Mouse (Mus musculus) CH12.LX (cell line): ENCODE results near the gene Pcsk1n. TPM values are rescaled to one million over a fixed set of nuclear protein-coding genes. Genes with fewer than 3 reads are reported as not detected.

Source experiments
- DNase-seq: peaks from one replicate; pipeline ENCODE4 v3.0.0-alpha.2; 2013; ENCODE audit errors: extremely low read depth
- H3K27ac ChIP-seq: 2 replicates; pipeline ENCODE4 v1.5.1; 2012; ENCODE audit warnings: low read depth, mild to moderate bottlenecking, control low read depth, moderate library complexity; ENCODE audit not compliant: insufficient read depth
- H3K27me3 ChIP-seq: replicated peaks from 2 replicates; pipeline ENCODE3; 2012; ENCODE audit warnings: inconsistent platforms
- H3K36me3 ChIP-seq, 2 experiments: replicated peaks in 1 of 2; 2 replicates each; pipeline versions ENCODE3 to v1.6.1; 2012; ENCODE audit warnings: inconsistent platforms in 1 of 2, low read length in 1 of 2, mild to moderate bottlenecking in 1 of 2, mixed read lengths in 1 of 2, moderate library complexity in 1 of 2; ENCODE audit not compliant: control insufficient read depth in 1 of 2, insufficient read depth in 1 of 2
- H3K4me1 ChIP-seq, 2 experiments: 2 replicates each; pipeline ENCODE4 v1.6.1; 2012; ENCODE audit warnings: inconsistent platforms in 1 of 2, moderate library complexity in 1 of 2; ENCODE audit not compliant: insufficient read depth in 2 of 2, control insufficient read depth in 1 of 2
- H3K4me2 ChIP-seq: 2 replicates; pipeline ENCODE4 v1.6.1; 2012; ENCODE audit warnings: low read depth, mild to moderate bottlenecking, control low read depth; ENCODE audit not compliant: poor library complexity, insufficient read depth, severe bottlenecking
- H3K4me3 ChIP-seq, 3 experiments: fragments of 150-350 bp in 1 of 3; sonication (generic) in 1 of 3; replicated peaks in 1 of 3; 2 replicates each; pipeline versions ENCODE3 to v1.5.1; 2011 to 2012; ENCODE audit warnings: low read depth in 2 of 3, low read length in 2 of 3, mild to moderate bottlenecking in 2 of 3, moderate library complexity in 2 of 3, control low read depth in 1 of 3, improper control_type of control experiment in 1 of 3, inconsistent platforms in 1 of 3, mixed read lengths in 1 of 3; ENCODE audit not compliant: poor library complexity in 1 of 3
- H3K79me2 ChIP-seq: replicated peaks from 2 replicates; pipeline ENCODE4 v1.6.1; 2012; ENCODE audit warnings: mild to moderate bottlenecking, moderate library complexity; ENCODE audit not compliant: control insufficient read depth, poor library complexity, insufficient read depth, severe bottlenecking; ENCODE audit errors: extremely low read depth
- H3K9ac ChIP-seq: 2 replicates; pipeline ENCODE4 v1.6.1; 2012; ENCODE audit warnings: low read depth, mild to moderate bottlenecking, control low read depth, moderate library complexity; ENCODE audit not compliant: insufficient read depth
- H3K9me3 ChIP-seq: replicated peaks from 2 replicates; pipeline ENCODE3; 2012; ENCODE audit warnings: low read length, inconsistent platforms, mixed read lengths
- CHD1 ChIP-seq: IDR thresholded peaks from 2 replicates; pipeline ENCODE4 v1.6.1; 2012; ENCODE audit warnings: low read depth, low read length, improper control_type of control experiment, inconsistent platforms
- CHD2 ChIP-seq: IDR thresholded peaks from 2 replicates; pipeline ENCODE4 v1.6.1; 2011; ENCODE audit warnings: low read length, improper control_type of control experiment
- CTCF ChIP-seq, 2 experiments: IDR thresholded peaks in 1 of 2; conservative IDR thresholded peaks in 1 of 2; 2 replicates each; pipeline ENCODE4 v1.5.1; 2011 to 2012; ENCODE audit warnings: low read depth in 2 of 2, low read length in 2 of 2, improper control_type of control experiment in 1 of 2, inconsistent platforms in 1 of 2, mild to moderate bottlenecking in 1 of 2, moderate library complexity in 1 of 2
- EP300 ChIP-seq: IDR thresholded peaks from 2 replicates; pipeline ENCODE4 v1.6.1; 2011; ENCODE audit warnings: low read length, improper control_type of control experiment
- GABPA ChIP-seq: IDR thresholded peaks from 2 replicates; pipeline ENCODE4 v1.6.1; 2012; ENCODE audit warnings: low read depth, low read length, improper control_type of control experiment, inconsistent platforms; ENCODE audit not compliant: insufficient replicate concordance
- JUN ChIP-seq: IDR thresholded peaks from 2 replicates; pipeline ENCODE4 v1.6.1; 2011; ENCODE audit warnings: low read depth, mild to moderate bottlenecking, low read length, improper control_type of control experiment, moderate library complexity; ENCODE audit not compliant: insufficient read depth
- JUND ChIP-seq: conservative IDR thresholded peaks from 2 replicates; pipeline ENCODE4 v1.6.1; 2011; ENCODE audit warnings: low read depth, low read length, improper control_type of control experiment
- KAT2A ChIP-seq: IDR thresholded peaks from 2 replicates; pipeline ENCODE4 v1.6.1; 2012; ENCODE audit warnings: low read length, improper control_type of control experiment, inconsistent platforms; ENCODE audit not compliant: insufficient replicate concordance
- MAFK ChIP-seq: IDR thresholded peaks from 2 replicates; pipeline ENCODE4 v1.6.1; 2011; ENCODE audit warnings: low read length, improper control_type of control experiment; ENCODE audit not compliant: insufficient replicate concordance
- MAX ChIP-seq: IDR thresholded peaks from 2 replicates; pipeline ENCODE4 v1.6.1; 2011; ENCODE audit warnings: low read length, improper control_type of control experiment
- MAZ ChIP-seq: IDR thresholded peaks from 2 replicates; pipeline ENCODE4 v1.6.1; 2012; ENCODE audit warnings: low read depth, mild to moderate bottlenecking, inconsistent platforms, low read length, improper control_type of control experiment, moderate library complexity
- MEF2A ChIP-seq: IDR thresholded peaks from 2 replicates; pipeline ENCODE4 v1.6.1; 2014; ENCODE audit warnings: low read depth, mild to moderate bottlenecking, inconsistent platforms, low read length, improper control_type of control experiment, borderline replicate concordance
- MYC ChIP-seq: IDR thresholded peaks from 2 replicates; pipeline ENCODE4 v1.6.1; 2011; ENCODE audit warnings: low read depth, mild to moderate bottlenecking, improper control_type of control experiment, low read length
- NELFE ChIP-seq: IDR thresholded peaks from 2 replicates; pipeline ENCODE4 v1.6.1; 2011; ENCODE audit warnings: low read depth, low read length, improper control_type of control experiment
- NRF1 ChIP-seq: IDR thresholded peaks from 2 replicates; pipeline ENCODE4 v1.6.1; 2014; ENCODE audit warnings: low read depth, mild to moderate bottlenecking, inconsistent platforms, low read length, improper control_type of control experiment, moderate library complexity
- PAX5 ChIP-seq: IDR thresholded peaks from 2 replicates; pipeline ENCODE4 v1.6.1; 2012; ENCODE audit warnings: low read length, inconsistent platforms, mixed read lengths
- POLR2AphosphoS2 ChIP-seq: IDR thresholded peaks from 2 replicates; pipeline ENCODE4 v1.6.1; 2011; ENCODE audit warnings: low read depth, low read length, improper control_type of control experiment
- RAD21 ChIP-seq: IDR thresholded peaks from 2 replicates; pipeline ENCODE4 v1.6.1; 2011; ENCODE audit warnings: low read depth, mild to moderate bottlenecking, low read length, improper control_type of control experiment, moderate library complexity
- RCOR1 ChIP-seq: conservative IDR thresholded peaks from 2 replicates; pipeline ENCODE4 v1.6.1; 2012; ENCODE audit warnings: low read depth, mild to moderate bottlenecking, inconsistent platforms, low read length, improper control_type of control experiment
- SIN3A ChIP-seq: IDR thresholded peaks from 2 replicates; pipeline ENCODE4 v1.6.1; 2012; ENCODE audit warnings: low read length, improper control_type of control experiment, inconsistent platforms
- SMC3 ChIP-seq: IDR thresholded peaks from 2 replicates; pipeline ENCODE4 v1.6.1; 2011; ENCODE audit warnings: low read depth, low read length, improper control_type of control experiment
- TBP ChIP-seq: conservative IDR thresholded peaks from 2 replicates; pipeline ENCODE4 v1.6.1; 2011; ENCODE audit warnings: low read depth, low read length, improper control_type of control experiment
- TCF12 ChIP-seq: IDR thresholded peaks from 2 replicates; pipeline ENCODE4 v1.6.1; 2014; ENCODE audit warnings: low read depth, mild to moderate bottlenecking, inconsistent platforms, low read length, improper control_type of control experiment
- UBTF ChIP-seq: IDR thresholded peaks from 2 replicates; pipeline ENCODE4 v1.6.1; 2012; ENCODE audit warnings: low read depth, mild to moderate bottlenecking, inconsistent platforms, low read length, improper control_type of control experiment, moderate library complexity
- USF1 ChIP-seq: IDR thresholded peaks from 2 replicates; pipeline ENCODE4 v1.6.1; 2014; ENCODE audit warnings: low read depth, mild to moderate bottlenecking, inconsistent platforms, low read length, improper control_type of control experiment
- USF2 ChIP-seq: conservative IDR thresholded peaks from 2 replicates; pipeline ENCODE4 v1.6.1; 2011; ENCODE audit warnings: low read depth, low read length, improper control_type of control experiment
- ZC3H11A ChIP-seq: IDR thresholded peaks from 2 replicates; pipeline ENCODE4 v1.6.1; 2012; ENCODE audit warnings: low read depth, mild to moderate bottlenecking, inconsistent platforms, low read length, improper control_type of control experiment
- ZKSCAN1 ChIP-seq: IDR thresholded peaks from 2 replicates; pipeline ENCODE4 v1.6.1; 2012; ENCODE audit warnings: low read depth, inconsistent platforms, low read length, improper control_type of control experiment, borderline replicate concordance
- ZMIZ1 ChIP-seq: IDR thresholded peaks from 2 replicates; pipeline ENCODE4 v1.6.1; 2012; ENCODE audit warnings: low read depth, mild to moderate bottlenecking, inconsistent platforms, low read length, improper control_type of control experiment
- dilution Hi-C: fragments of 300-500 bp; cut with MboI; formaldehyde crosslinking; loops from 2 replicates; pipeline ENCODE4 v1.14.3; 2020; ENCODE audit warnings: low sequenced_read_pairs; ENCODE audit not compliant: extremely low pct_unique_long_range_greater_than_20kb, extremely low pct_ligation_motif_present
- in situ Hi-C: fragments of 300-500 bp; cut with MboI; formaldehyde crosslinking; loops from 3 replicates; pipeline ENCODE4 v1.14.3; 2019; ENCODE audit warnings: low sequenced_read_pairs, low pct_ligation_motif_present, low pct_unique_long_range_greater_than_20kb, mixed read lengths
- polyA plus RNA-seq: library from polyadenylated mRNA; unstranded; fragments of >175 nt; gene quantifications from 2 replicates; pipeline ENCODE4 v1.2.1, GENCODE M21; 2012; ENCODE audit warnings: low read depth; ENCODE audit not compliant: insufficient read length
- total RNA-seq, 2 experiments: library from RNA; depleted of rRNA; stranded (reverse); fragments of 300-350 nt in 1 of 2; fragments of >200 nt in 1 of 2; gene quantifications; 2 replicates each; pipeline ENCODE4 v1.2.3; 2012 to 2014

Gene Pcsk1n
- total and polyA plus RNA-seq, 3 experiments, result not detected

DNA sequence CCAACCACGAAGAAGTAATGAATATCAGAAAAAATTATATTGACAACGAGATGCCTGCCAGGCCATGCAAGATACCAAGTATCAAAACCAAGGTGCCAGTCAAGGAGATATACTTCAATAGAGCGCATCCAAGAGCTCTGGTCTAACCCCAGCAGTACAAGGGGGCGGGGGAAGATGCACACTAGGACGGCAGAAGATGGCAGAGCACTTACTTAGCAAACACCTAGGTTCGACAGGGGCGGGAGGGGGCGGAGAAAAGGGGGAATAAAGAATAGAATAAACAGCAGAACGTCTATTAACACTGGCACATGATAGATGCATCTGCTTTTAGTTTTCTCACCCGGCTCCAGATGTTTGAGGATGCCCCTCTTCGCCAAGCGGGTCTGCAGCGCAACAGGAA is 21.4 kb upstream of the Pcsk1n start:
- in situ Hi-C loops, result no loop called here
- H3K4me3 ChIP-seq, result peak overlapping the region; percentile 61 to 96 (median 68)
- peak overlapping the region; percentile 60 for H3K4me2 ChIP-seq
- H3K27me3 ChIP-seq, result no peaks in the 10 kb centered on the region
- H3K79me2 ChIP-seq, result peaks cover 8% of the 10 kb centered on the region
- no peak for DNase-seq
- H3K4me1 ChIP-seq, result peaks cover 2 to 11% of the 10 kb centered on the region in 2 experiments; a peak in 3 of 4 replicates
- peaks cover 26 to 43% of the 10 kb centered on the region in 2 experiments for H3K36me3 ChIP-seq
- TF ChIP-seq RCOR1 (no peak), TBP (no peak), JUN (no peak), GABPA (no peak), CTCF (conservative IDR thresholded peaks at IDR 0.05 in 1 of 2, IDR thresholded peaks at IDR 0.05 in 1 of 2; ENCODE audit: low read depth in 2 of 2, low read length in 2 of 2) (no peak), MAFK (no peak), ZC3H11A (no peak), KAT2A (no peak), MYC (no peak), CHD2 (no peak), TCF12 (no peak), ZKSCAN1 (no peak), NELFE (no peak), SIN3A (no peak), SMC3 (no peak)
- H3K27ac ChIP-seq, result peak overlapping the region; percentile 76
- H3K9ac ChIP-seq, result peak overlapping the region; percentile 70
- dilution Hi-C loops, result no loop called here
- H3K9me3 ChIP-seq, result no peaks in the 10 kb centered on the region

DNA sequence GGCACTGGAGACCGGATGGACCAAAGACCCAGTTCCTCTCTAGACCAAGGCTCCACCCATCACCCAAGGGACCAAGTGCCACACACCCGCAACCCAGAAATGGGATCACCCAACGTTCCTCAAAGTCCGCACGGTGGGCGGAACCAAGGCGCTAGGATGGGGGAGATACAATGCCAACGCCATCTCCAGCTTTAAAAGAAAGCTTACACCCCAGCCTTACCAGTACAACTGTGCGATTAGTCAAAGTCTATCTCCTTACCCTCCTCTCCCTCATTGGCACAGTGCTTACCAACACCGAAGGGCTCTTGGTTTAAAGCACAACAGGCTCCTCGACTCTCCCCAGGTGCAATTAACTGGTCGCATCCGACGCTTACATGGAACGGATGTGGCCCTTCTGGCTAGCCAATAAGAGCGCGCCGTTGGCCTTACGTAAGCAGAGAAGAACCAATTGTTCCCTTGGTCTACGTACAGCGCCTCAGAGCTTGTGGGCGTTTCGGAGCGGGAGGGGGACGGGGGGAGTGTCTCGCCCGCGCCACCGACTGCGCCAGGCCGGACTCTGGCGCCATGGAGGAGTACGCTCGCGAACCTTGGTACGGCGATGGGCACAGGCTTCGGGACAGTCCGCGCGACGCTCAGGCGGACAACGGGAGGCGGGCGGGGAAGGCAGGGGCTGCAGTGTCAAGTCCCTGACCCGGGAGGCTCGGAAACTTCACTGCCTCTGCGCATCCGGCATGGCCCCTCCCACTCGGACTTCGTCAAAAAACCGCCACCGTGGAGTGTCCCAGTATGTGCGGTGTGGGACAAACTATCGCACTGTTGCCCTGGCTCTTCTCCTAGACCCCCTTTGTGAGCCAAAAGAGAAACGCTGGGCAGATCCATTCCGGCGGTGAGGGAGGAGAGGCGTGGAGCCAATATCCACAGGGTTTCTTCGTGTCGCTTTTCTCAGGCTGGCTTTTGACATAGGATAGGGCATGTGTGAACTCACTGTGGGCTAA is 20.4 kb upstream of the Pcsk1n start, which contains the start of the genes Pqbp1 and Timm17b:
Gene Pqbp1 (minus strand): TSS at position 390 of the 995 bp plus-strand sequence.
Gene Timm17b (plus strand): TSS at position 478 of the 995 bp plus-strand sequence.
- Histone ChIP-seq H3K4me2 (peak within 1 kb of the TSS; percentile 78), H3K27me3 (no peaks in the 10 kb centered on the region), H3K36me3 (peaks cover 25 to 40% of the 10 kb centered on the region in 2 experiments), H3K9me3 (no peaks in the 10 kb centered on the region), H3K4me3 (peak within 1 kb of the TSS; percentile 66 to 96 (median 68)), H3K27ac (peak within 1 kb of the TSS; percentile 89), H3K79me2 (peaks cover 8% of the 10 kb centered on the region), H3K9ac (peak within 1 kb of the TSS; percentile 72), H3K4me1 (peaks cover 2 to 11% of the 10 kb centered on the region in 2 experiments; a peak in 3 of 4 replicates)
- dilution Hi-C loops, result no loop called here
- peak; percentile 93 for DNase-seq
- in situ Hi-C loops, result no loop called here
- TF ChIP-seq CHD1 (peak; percentile 98), USF2 (no peak), UBTF (no peak), PAX5 (no peak), EP300 (no peak), RCOR1 (no peak), JUND (no peak), NRF1 (peak; percentile 64), ZMIZ1 (peak; percentile 69), CTCF (conservative IDR thresholded peaks at IDR 0.05 in 1 of 2, IDR thresholded peaks at IDR 0.05 in 1 of 2; ENCODE audit: low read depth in 2 of 2, low read length in 2 of 2) (no peak), NELFE (peak; percentile 72), TCF12 (peak; percentile 65; the same call in 1 of the 2 replicates), MAZ (peak; percentile 82; the same call in 1 of the 2 replicates), MAFK (no peak), USF1 (no peak), RAD21 (no peak), MEF2A (no peak), ZC3H11A (no peak), SMC3 (no peak), CHD2 (peak; percentile 50; the same call in 1 of the 2 replicates), KAT2A (peak; percentile 57; the same call in 1 of the 2 replicates), MAX (no peak), MYC (no peak), POLR2AphosphoS2 (no peak)
